Mouse (Mus musculus) myocyte (in vitro differentiated cells): ENCODE measurements around the gene Olfr659. TPM values are rescaled to one million over a fixed set of nuclear protein-coding genes. Genes with fewer than 3 reads are reported as not detected.

ENCODE experiments used
- H3K27me3 ChIP-seq: one replicate; pipeline ENCODE4 v1.6.1; 2011; ENCODE audit not compliant: control insufficient read depth, insufficient read depth, insufficient read length
- H3K36me3 ChIP-seq: one replicate; pipeline ENCODE4 v1.6.1; 2011; ENCODE audit not compliant: control insufficient read depth, insufficient read depth
- H3K4me2 ChIP-seq: one replicate; pipeline ENCODE4 v1.6.1; 2011; ENCODE audit warnings: low read depth, control low read depth
- H3K4me3 ChIP-seq: one replicate; pipeline ENCODE4 v1.5.1; 2011; ENCODE audit warnings: mild to moderate bottlenecking, control low read depth, moderate library complexity
- H3K79me2 ChIP-seq: one replicate; pipeline ENCODE4 v1.6.1; 2011; ENCODE audit not compliant: control insufficient read depth, insufficient read depth
- H3ac ChIP-seq: one replicate; pipeline ENCODE4 v1.6.1; 2011; ENCODE audit not compliant: control insufficient read depth, insufficient read length
- CEBPB ChIP-seq: IDR thresholded peaks from 2 replicates; pipeline ENCODE4 v1.6.1; 2011; ENCODE audit warnings: mild to moderate bottlenecking, moderate library complexity; ENCODE audit not compliant: poor library complexity, insufficient read depth, severe bottlenecking
- E2F4 ChIP-seq: IDR thresholded peaks from one replicate; pipeline ENCODE4 v1.6.1; 2011; ENCODE audit warnings: mild to moderate bottlenecking, control low read depth, moderate library complexity; ENCODE audit not compliant: insufficient read depth
- MAX ChIP-seq: IDR thresholded peaks from one replicate; pipeline ENCODE4 v1.6.1; 2011; ENCODE audit warnings: low read depth, mild to moderate bottlenecking, control low read depth
- MYOD1 ChIP-seq, 3 experiments: IDR thresholded peaks; one replicate each; pipeline ENCODE4 v1.6.1; 2011; ENCODE audit warnings: control low read depth in 2 of 3, low read depth in 2 of 3, mild to moderate bottlenecking in 2 of 3, moderate library complexity in 1 of 3; ENCODE audit not compliant: insufficient read length in 2 of 3, control insufficient read depth in 1 of 3
- MYOG ChIP-seq, 3 experiments: IDR thresholded peaks; one replicate each; pipeline ENCODE4 v1.6.1; 2011; ENCODE audit warnings: control low read depth in 2 of 3, low read depth in 2 of 3, mild to moderate bottlenecking in 2 of 3; ENCODE audit not compliant: insufficient read length in 2 of 3, control insufficient read depth in 1 of 3, insufficient read depth in 1 of 3
- POLR2A ChIP-seq: IDR thresholded peaks from one replicate; pipeline ENCODE4 v1.6.1; 2011; ENCODE audit warnings: low read depth, mild to moderate bottlenecking, control low read depth, moderate library complexity; ENCODE audit not compliant: insufficient read length
- POLR2AphosphoS2 ChIP-seq: IDR thresholded peaks from one replicate; pipeline ENCODE4 v1.6.1; 2011; ENCODE audit warnings: low read depth, control low read depth; ENCODE audit not compliant: insufficient read length
- REST ChIP-seq: IDR thresholded peaks from one replicate; pipeline ENCODE4 v1.6.1; 2011; ENCODE audit warnings: mild to moderate bottlenecking, control low read depth, moderate library complexity; ENCODE audit not compliant: insufficient read depth, insufficient read length
- SRF ChIP-seq: IDR thresholded peaks from one replicate; pipeline ENCODE4 v1.6.1; 2011; ENCODE audit warnings: low read depth; ENCODE audit not compliant: control insufficient read depth, insufficient read length
- TCF12 ChIP-seq: IDR thresholded peaks from one replicate; pipeline ENCODE4 v1.6.1; 2011; ENCODE audit warnings: mild to moderate bottlenecking, control low read depth; ENCODE audit not compliant: poor library complexity, insufficient read depth, severe bottlenecking
- TCF3 ChIP-seq: IDR thresholded peaks from one replicate; pipeline ENCODE4 v1.6.1; 2011; ENCODE audit warnings: low read depth, control low read depth; ENCODE audit not compliant: insufficient read length
- USF1 ChIP-seq: IDR thresholded peaks from one replicate; pipeline ENCODE4 v1.6.1; 2011; ENCODE audit warnings: low read depth, mild to moderate bottlenecking, control low read depth, moderate library complexity
- polyA plus RNA-seq: library from polyadenylated mRNA; unstranded; fragments of >200 nt; fragmentation: generic; extraction: Trizol; gene quantifications from one replicate; pipeline ENCODE4 v1.2.1, GENCODE M21; 2012; ENCODE audit warnings: missing spikeins

Olfr659 gene
- polyA plus RNA-seq = not detected

GRCm38 (mm10) chr7:104666453-104666852 lies at the start of gene Olfr659:
Gene Olfr659 (plus strand): TSS chr7:104666753.
- Histone ChIP-seq H3ac (no peak within 1 kb of the TSS), H3K27me3 (no peaks in the 10 kb centered on the region), H3K79me2 (no peaks in the 10 kb centered on the region), H3K4me2 (no peak within 1 kb of the TSS), H3K4me3 (no peak within 1 kb of the TSS), H3K36me3 (no peaks in the 10 kb centered on the region)
- TF ChIP-seq SRF (no peak), CEBPB (no peak), TCF3 (no peak), POLR2AphosphoS2 (no peak), MYOG (IDR thresholded peaks at IDR 0.05; ENCODE audit: control insufficient read depth in 1 of 3, insufficient read depth in 1 of 3, insufficient read length in 2 of 3, low read depth in 2 of 3) (no peak), MAX (no peak), USF1 (no peak), MYOD1 (IDR thresholded peaks at IDR 0.05; ENCODE audit: control insufficient read depth in 1 of 3, insufficient read length in 2 of 3, low read depth in 2 of 3) (no peak), TCF12 (no peak), REST (no peak), E2F4 (no peak), POLR2A (no peak)

GRCm38 (mm10) chr7:104624494-104624893 lies 42.1 kb upstream of the Olfr659 start, which contains the start of gene Olfr657:
Gene Olfr657 (plus strand): TSS chr7:104624794.
- no peaks in the 10 kb centered on the region for H3K27me3 ChIP-seq
- no peaks in the 10 kb centered on the region for H3K36me3 ChIP-seq
- TF ChIP-seq SRF (no peak), MYOG (IDR thresholded peaks at IDR 0.05; ENCODE audit: control insufficient read depth in 1 of 3, insufficient read depth in 1 of 3, insufficient read length in 2 of 3, low read depth in 2 of 3) (no peak), MYOD1 (IDR thresholded peaks at IDR 0.05; ENCODE audit: control insufficient read depth in 1 of 3, insufficient read length in 2 of 3, low read depth in 2 of 3) (no peak), TCF3 (no peak), POLR2A (no peak), REST (no peak), TCF12 (no peak)
- H3K4me2 ChIP-seq = no peak within 1 kb of the TSS
- no peak within 1 kb of the TSS for H3ac ChIP-seq
- no peaks in the 10 kb centered on the region for H3K79me2 ChIP-seq
- no peak within 1 kb of the TSS for H3K4me3 ChIP-seq

- H3K36me3 ChIP-seq = no peaks in the 10 kb centered on the region
- no peaks in the 10 kb centered on the region for H3K79me2 ChIP-seq
- H3ac ChIP-seq = no peak within 1 kb of the TSS
- no peak within 1 kb of the TSS for H3K4me3 ChIP-seq
- H3K4me2 ChIP-seq = no peak within 1 kb of the TSS
- H3K27me3 ChIP-seq = no peaks in the 10 kb centered on the region
- TF ChIP-seq USF1 (no peak), MYOD1 (IDR thresholded peaks at IDR 0.05; ENCODE audit: control insufficient read depth in 1 of 3, insufficient read length in 2 of 3, low read depth in 2 of 3) (no peak), TCF12 (no peak), E2F4 (no peak), CEBPB (no peak), POLR2AphosphoS2 (no peak), MYOG (IDR thresholded peaks at IDR 0.05; ENCODE audit: control insufficient read depth in 1 of 3, insufficient read depth in 1 of 3, insufficient read length in 2 of 3, low read depth in 2 of 3) (no peak)
Measured at GRCm38 (mm10) chr7:104646841-104647482, 19.6 kb upstream of the Olfr659 start, which contains the start of gene Olfr658. Gene Olfr658 (minus strand): TSS chr7:104647305.

GRCm38 (mm10) chr7:104686201-104686600 lies 19.6 kb downstream of the Olfr659 start, which contains the start of gene Olfr661:
Gene Olfr661 (plus strand): TSS chr7:104686501.
- Histone ChIP-seq H3K4me3 (no peak within 1 kb of the TSS), H3K27me3 (no peaks in the 10 kb centered on the region), H3K4me2 (no peak within 1 kb of the TSS), H3K79me2 (no peaks in the 10 kb centered on the region), H3ac (no peak within 1 kb of the TSS), H3K36me3 (no peaks in the 10 kb centered on the region)
- TF ChIP-seq POLR2AphosphoS2 (no peak), MYOG (IDR thresholded peaks at IDR 0.05; ENCODE audit: control insufficient read depth in 1 of 3, insufficient read depth in 1 of 3, insufficient read length in 2 of 3, low read depth in 2 of 3) (no peak), USF1 (no peak), SRF (no peak), CEBPB (no peak), REST (no peak), MYOD1 (IDR thresholded peaks at IDR 0.05; ENCODE audit: control insufficient read depth in 1 of 3, insufficient read length in 2 of 3, low read depth in 2 of 3) (no peak), E2F4 (no peak), TCF12 (no peak), POLR2A (no peak), TCF3 (no peak), MAX (no peak)

Other genes with a start within 250 kb of the Olfr659 start
- gene Trim30a, start 201.6 kb upstream of the Olfr659 start, polyA plus RNA-seq = 0.02 TPM
- not detected for gene Trim30d, start 158.9 kb upstream of the Olfr659 start, polyA plus RNA-seq
- gene Olfr651, start 116.6 kb upstream of the Olfr659 start, polyA plus RNA-seq = not detected
- gene Olfr652, start 105.9 kb upstream of the Olfr659 start, polyA plus RNA-seq = not detected
- not detected for gene Olfr653, start 89.4 kb upstream of the Olfr659 start, polyA plus RNA-seq
- gene Olfr654, start 79.7 kb upstream of the Olfr659 start, polyA plus RNA-seq = not detected
- not detected for gene Olfr655, start 65.0 kb upstream of the Olfr659 start, polyA plus RNA-seq
- not detected for gene Olfr656, start 52.8 kb upstream of the Olfr659 start, polyA plus RNA-seq
- gene Olfr657, start 42.0 kb upstream of the Olfr659 start, polyA plus RNA-seq = not detected
- not detected for gene Olfr658, start 19.4 kb upstream of the Olfr659 start, polyA plus RNA-seq
- gene Olfr661, start 19.7 kb downstream of the Olfr659 start, polyA plus RNA-seq = not detected
- 0.56 TPM for gene Usp17le, start 110.7 kb downstream of the Olfr659 start, polyA plus RNA-seq
- gene Usp17lb, start 175.8 kb downstream of the Olfr659 start, polyA plus RNA-seq = 0.20 TPM
- gene Usp17la, start 190.3 kb downstream of the Olfr659 start, polyA plus RNA-seq = 5.3 TPM
- not detected for gene Olfr665, start 211.3 kb downstream of the Olfr659 start, polyA plus RNA-seq
- gene Olfr666, start 229.2 kb downstream of the Olfr659 start, polyA plus RNA-seq = not detected